Mouse (Mus musculus): ENCODE results near the gene Cdc6.

Gene Cdc6

DNA sequence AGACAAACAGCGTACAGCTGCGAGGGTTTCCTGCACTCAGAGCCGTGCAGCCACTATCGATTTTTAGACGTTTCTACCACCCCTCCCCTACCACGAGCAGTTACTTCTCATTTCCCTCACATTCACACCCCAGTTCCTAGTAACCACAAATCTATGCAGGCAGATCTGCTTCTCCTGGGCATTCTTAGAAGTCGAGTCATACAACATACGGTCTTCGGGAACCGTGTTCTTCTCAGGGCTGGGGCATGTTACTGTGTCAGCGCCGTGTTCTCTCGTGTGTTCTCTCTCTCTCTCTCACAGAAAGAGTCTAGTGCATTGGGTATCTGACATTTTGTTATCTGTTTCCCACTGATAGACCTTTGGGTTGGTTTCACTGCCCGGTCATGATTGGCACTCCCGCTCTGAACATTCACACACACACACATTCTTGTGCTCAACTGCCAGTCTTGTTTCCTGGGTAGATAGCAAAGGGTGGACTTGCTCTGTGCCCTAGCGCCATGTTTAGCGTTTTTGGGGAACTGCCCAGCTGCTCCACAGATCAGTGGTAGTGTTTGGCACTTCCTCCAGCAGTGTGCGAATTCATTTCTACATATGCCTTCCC lies 40.5 kb downstream of the Cdc6 start:
- no peak for TF ChIP-seq GATA4 (IDR thresholded peaks at IDR 0.05; ENCODE audit: insufficient replicate concordance, low read length)

DNA sequence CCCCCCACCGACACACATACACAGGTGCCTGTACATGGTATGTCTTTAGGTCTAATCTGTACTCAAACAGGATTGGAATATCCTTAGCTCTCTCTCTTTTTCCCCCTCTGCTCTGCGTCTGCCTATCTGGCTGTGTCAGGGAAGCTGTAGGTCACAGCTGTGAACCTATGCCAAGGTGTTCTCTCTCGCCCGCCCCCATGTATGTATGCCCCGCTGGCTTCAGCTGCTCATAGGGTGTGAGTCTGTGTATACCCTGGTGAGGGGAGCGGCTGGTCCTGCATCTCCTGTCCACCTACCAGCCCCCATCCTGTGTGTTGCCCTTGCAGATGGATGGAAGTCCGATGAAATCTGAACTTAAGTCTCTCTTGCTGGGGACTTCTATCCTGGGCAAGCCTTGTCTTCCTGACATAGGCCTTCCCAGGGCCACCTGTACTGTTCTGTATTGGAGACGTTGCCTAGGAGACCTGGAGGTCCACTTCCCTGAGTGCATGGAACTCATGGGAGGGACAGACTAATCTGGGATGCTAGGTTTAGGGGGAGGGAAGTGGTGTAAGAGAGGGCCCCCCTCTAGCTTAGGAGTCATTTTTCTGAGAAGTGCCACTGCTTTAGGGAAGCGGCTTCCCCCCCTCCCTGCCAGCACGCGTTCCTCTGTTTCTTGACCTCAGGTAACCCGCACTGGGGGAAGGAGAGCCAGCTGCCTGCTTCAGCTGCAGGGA lies 41.8 kb downstream of the Cdc6 start:
- no peak for TF ChIP-seq GATA4 (IDR thresholded peaks at IDR 0.05; ENCODE audit: insufficient replicate concordance, low read length)

DNA sequence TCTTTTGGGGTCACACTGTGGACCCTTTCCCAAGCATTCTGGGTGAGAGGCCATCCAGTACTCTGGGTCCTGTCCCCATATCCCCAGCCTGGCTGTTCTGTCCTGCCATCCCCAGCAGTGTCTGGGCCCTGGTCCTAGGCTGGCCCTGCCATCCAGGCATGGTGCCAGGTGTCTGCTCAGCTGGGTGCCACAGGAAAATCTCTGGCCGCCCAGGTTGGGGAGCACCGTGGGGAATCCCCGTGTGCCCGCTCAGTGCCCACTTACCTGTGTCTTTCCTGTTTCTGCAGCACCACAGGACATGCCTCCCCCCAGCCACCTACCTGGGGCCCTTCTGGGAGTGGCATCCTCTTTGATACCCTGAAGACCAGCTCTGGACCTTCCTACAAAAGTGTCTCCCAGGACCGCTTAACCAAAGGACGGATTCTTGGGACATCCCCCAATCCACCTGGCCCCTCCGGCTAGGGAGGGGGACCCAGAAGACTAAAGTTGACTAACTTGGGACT lies 42.4 kb downstream of the Cdc6 start:
- TF ChIP-seq GATA4 (IDR thresholded peaks at IDR 0.05; ENCODE audit: insufficient replicate concordance, low read length): no peak

DNA sequence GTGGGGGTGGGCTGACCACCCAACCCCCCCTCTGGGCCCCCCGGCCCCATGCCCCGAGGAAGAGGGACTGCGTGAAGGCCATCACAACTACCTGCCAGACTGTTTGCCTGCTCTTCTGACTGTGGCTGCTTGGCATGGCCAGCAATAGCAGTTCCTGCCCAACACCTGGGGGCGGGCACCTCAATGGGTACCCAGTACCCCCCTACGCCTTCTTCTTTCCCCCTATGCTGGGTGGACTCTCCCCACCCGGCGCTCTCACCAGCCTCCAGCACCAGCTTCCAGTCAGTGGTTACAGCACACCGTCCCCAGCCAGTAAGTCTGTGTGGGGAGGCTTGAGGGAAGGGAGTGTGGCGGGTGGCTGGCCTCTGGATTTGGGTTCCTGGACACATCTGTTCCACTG lies 42.9 kb downstream of the Cdc6 start:
- no peak for TF ChIP-seq GATA4 (IDR thresholded peaks at IDR 0.05; ENCODE audit: insufficient replicate concordance, low read length)

DNA sequence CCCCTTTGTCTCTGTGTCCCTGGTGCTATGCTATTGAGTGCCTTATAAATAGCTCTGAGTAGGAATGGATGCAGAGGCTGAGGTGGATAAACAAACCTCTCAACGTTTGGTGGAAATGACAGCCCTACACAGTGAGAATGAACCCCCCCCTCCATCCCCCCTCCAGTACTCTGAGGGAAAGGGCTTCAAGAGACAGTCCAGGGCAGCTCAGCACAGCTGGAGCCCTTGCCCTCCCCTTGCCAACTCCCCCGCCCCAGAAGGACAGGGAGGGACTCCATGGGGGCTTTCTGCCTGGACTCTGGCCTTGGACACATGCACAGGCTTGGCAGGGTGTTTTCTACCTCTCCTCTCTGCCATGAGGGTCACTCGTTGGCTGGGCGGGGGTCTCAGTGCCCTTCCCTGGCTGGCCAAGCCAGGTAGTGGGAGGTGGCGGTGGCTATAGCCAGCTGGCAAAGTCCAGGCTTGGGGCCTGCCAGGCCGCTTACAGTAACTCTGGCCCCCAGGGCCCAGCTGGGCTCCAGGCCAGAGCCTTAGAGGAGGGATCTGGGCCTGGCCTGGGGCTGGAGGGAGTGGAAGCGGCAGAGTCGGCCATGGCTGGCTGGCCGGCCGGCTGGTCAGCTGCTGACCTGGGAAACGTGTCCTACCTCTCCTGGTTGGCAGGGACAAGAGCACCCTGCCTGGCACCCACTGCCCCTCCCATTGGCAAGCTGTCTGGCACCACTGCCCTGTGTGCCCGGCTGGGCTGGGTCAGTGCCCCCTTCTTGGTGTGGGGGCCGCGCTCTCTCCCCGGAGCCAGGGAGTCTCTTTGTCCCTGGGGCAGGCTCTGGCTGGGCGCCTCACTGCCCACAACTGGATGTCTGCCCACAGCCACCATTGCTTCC lies 43.7 kb downstream of the Cdc6 start:
- TF ChIP-seq GATA4 (IDR thresholded peaks at IDR 0.05; ENCODE audit: insufficient replicate concordance, low read length): no peak

DNA sequence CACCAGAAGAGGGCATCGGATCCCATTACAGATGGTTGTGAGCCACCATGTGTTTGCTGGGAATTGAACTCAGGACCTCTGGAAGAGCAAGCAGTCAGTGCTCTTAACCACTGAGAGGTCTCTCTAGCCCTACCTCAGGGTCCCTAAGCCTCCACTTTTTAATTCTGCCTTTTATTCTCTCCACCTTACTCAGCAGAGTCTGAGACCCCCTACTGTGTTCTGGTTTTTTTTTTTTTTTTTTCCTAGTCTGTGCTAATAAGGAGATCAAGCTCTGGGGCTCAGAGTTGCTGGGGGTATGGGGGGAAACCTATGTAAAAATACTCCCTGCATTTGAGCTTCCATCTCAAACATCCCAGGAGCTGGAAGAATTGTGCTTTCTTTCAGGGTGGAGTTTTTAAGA lies 44.5 kb downstream of the Cdc6 start:
- TF ChIP-seq GATA4 (IDR thresholded peaks at IDR 0.05; ENCODE audit: insufficient replicate concordance, low read length): no peak

DNA sequence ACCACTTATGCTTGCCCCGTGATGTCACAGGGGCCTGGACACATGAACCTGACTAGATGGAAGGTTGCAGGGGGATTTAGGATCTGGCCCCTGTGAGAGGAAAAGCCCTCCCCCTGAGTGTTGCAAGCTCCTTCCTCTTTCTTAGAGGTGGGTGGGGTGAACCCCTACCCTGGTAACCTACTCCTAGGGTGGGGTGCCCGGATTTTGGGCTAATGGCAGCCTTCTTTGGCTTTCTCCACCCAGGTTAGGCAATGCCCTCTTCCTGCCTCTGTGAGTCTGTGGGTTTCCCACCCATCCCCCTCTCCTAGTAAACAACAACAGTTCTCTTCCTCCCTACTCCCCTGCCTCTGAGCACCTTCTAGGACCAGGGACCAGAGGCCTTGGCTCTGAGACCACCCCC lies 45.1 kb downstream of the Cdc6 start:
- TF ChIP-seq GATA4 (IDR thresholded peaks at IDR 0.05; ENCODE audit: insufficient replicate concordance, low read length): no peak

DNA sequence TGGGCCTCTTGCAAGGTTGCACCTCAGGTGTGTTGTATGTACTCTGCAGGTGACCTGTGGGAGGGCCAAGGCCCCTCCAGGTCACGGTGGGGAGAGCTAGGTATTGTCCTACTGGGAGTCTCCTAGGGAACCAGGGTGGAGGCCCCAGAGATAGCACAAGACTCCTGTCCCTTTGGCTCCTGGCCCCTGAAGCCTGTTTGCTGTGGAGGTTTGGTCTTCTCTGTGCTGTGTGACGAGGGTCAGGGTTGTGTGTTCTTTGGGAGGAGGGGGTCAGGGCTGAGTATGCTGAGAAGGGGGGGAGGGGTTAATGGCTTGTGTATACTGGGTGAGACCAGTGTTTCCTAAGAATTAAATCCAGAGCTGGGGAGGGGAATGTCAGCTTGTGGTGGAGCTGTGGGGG lies 45.8 kb downstream of the Cdc6 start:
- TF ChIP-seq GATA4 (IDR thresholded peaks at IDR 0.05; ENCODE audit: insufficient replicate concordance, low read length): no peak

DNA sequence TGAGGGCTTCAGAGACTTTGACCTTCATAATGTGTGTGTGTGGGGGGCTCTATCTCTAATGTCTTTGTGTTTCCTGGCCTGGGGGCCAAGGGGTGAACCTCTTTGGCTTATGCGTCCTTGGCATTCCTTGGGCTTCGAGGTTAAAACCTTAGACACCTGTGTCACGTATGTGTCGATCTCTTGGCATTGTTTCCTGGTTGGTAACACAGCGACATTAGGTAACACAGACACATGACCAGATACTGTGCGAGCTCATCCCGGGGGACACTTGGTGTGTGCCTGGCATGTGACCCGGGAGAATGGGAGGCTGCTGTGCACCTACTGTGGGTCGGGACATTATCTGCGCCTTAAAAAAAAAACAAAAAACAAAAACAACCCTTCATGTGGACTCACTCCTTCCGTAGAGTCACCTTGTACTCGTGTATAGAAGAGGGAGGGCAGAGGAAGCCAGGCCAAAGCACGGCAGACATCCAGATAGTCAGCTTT lies 46.3 kb downstream of the Cdc6 start:
- TF ChIP-seq GATA4 (IDR thresholded peaks at IDR 0.05; ENCODE audit: insufficient replicate concordance, low read length): no peak

DNA sequence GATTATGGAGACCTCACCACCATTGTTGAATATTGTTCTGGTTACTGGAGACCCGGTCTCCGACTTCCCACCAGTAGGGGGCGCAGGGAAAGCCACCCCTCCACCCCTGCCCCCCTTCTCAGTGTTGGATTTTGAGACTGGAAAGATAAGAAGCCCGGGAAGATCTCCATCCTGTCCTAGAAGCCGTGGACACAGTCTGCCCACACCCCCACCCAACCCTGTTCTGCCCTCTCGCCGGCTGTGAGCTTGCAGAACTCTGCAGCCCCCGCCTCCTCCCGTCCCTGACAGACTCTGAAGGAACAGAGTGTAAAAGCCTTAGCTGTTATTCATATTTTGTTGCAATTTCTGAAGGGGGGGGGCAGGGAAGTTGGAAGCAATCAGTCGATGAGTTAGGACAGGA lies 46.8 kb downstream of the Cdc6 start:
- TF ChIP-seq GATA4 (IDR thresholded peaks at IDR 0.05; ENCODE audit: insufficient replicate concordance, low read length): peak; percentile 85; the same call in 1 of the 2 replicates

DNA sequence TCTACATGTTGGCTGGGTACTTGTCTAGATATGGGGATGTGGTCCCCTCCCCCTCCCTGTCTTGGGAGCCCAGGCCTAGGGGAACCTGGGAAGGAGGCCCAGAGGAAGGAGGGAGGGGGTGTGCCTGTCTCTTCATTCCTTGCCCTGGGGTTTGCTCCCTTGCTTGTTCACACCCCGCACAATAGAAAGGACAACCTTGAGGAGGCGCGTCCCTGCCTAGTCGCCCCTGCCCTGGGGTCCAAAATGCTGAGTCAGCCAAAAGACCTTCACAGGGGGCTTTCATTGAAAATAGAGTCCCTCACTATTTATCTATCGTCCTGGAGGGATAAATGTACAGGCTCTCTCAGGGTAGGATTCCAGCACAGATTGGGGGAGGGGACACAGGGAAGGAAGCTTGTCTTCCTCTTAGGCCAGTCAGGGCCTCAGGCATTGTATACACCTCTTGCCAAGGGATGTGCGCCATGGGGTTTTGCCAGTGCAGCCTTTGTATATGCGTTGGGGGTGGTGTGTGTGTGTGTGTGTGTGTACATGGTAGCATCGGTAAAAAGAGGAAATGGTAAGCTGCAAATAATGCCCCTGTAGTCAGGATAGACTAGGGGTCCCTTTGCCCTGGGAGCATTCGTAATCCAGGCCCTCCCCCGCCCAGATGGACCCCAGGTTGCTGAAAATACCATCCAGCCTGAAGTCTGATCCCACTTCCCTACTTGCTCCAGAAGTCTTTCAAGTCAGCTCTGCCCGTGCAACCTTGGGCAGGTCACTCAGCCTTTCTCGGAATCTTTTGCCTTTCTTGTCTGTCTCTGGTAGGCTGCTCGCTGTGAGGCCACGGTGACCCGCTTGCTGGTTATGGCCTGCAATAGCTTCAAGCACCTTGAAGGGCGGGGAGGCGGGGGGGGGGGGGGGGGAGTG lies 47.5 kb downstream of the Cdc6 start:
- TF ChIP-seq GATA4 (IDR thresholded peaks at IDR 0.05; ENCODE audit: insufficient replicate concordance, low read length): no peak

DNA sequence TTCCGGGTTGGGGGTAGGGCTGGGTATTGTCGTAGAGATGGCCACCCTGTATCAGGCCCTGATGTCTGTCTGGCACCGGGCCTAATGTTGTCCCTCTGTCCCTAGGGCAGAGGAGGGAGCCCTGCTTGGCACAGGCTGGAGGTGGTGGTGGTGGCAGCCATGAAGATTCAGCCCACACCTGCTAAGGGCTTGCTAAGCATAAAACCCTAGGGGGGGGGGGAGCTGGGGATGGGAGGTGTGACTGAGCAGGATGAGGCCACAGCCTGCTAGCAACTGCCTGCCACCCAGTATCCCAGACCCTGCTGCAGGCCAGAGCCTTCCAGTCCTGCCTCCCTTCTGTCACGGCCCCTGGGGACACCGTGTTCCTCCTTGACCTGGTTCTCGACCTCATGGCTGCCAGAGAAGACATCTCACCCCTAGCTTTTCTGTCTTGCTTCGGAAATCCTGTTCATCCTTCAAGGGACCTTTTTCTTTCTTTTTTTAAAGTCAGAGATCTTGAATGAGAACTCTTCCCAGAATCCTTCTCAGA lies 48.2 kb downstream of the Cdc6 start:
- no peak for TF ChIP-seq GATA4 (IDR thresholded peaks at IDR 0.05; ENCODE audit: insufficient replicate concordance, low read length)

DNA sequence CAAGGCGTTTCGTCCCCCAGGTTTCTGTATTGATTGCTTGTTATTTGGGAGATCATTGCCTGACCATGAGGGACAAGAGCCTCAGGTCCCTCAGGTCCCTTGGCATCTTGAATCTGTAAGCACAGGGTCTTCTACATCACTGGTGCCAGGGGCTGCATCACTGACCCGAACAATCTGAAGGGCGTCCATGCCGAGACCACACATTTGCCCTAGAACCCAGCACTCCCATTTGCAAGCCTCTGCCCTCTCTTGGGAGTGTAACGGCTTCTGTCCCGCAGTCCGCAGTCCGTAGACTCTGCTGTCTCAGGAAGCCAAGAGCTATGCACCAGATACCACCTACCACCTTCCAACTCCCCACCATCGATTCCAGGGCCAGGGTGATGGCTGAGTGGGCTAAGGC lies 48.7 kb downstream of the Cdc6 start:
- no peak for TF ChIP-seq GATA4 (IDR thresholded peaks at IDR 0.05; ENCODE audit: insufficient replicate concordance, low read length)

Data from liver, adult (tissue).